Mouse (Mus musculus): Measurements from ENCODE around the gene Cfap157. TPM values are rescaled to one million over a fixed set of nuclear protein-coding genes. Genes with fewer than 3 reads are reported as not detected.

The Cfap157 gene
- polyA plus RNA-seq, 1 experiment = 0.81 TPM

DNA sequence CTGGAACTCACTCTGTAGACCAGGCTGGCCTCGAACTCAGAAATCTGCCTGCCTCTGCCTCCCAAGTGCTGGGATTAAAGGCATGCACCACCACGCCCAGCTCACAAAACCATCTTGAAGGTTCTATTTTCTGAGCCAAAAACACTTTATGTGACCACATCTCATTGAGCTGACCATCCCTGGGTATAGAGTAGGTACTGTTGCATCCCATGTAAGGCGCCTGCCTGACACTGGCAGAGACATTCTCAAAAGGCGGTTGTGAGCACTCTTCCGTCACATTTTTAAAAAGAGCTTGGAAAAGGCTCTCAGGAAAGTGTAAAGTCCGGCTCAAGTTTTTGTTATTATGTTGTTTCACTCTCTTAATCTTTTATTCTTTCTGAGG, 27.6 kb downstream of the Cfap157 start:
- peaks cover 6% of the 10 kb centered on the region for H3K27me3 ChIP-seq (ENCODE audit: control insufficient read depth, insufficient read depth, insufficient read length)

GRCm38 (mm10) chr2:32752181-32752580, 32.0 kb downstream of the Cfap157 start:
- no peak for TF ChIP-seq CEBPB (IDR thresholded peaks at IDR 0.05; ENCODE audit: low read depth)
- TF ChIP-seq USF1 (IDR thresholded peaks at IDR 0.05; ENCODE audit: low read depth) = no peak
- Histone ChIP-seq H3K27me3 (ENCODE audit: control insufficient read depth, insufficient read depth, insufficient read length) (peaks cover 8% of the 10 kb centered on the region), H3K79me3 (ENCODE audit: low read depth) (no peaks in the 10 kb centered on the region), H3K4me3 (ENCODE audit: insufficient read depth, poor library complexity, severe bottlenecking) (no peak overlapping the region), H3K36me3 (ENCODE audit: control insufficient read depth, insufficient read depth) (no peaks in the 10 kb centered on the region), H3ac (ENCODE audit: control insufficient read depth, insufficient read length, low read depth) (no peak overlapping the region), H3K79me2 (ENCODE audit: control insufficient read depth, insufficient read depth) (no peaks in the 10 kb centered on the region)

More for the DNA sequence above, 27.6 kb downstream of the Cfap157 start:
- Histone ChIP-seq H3K36me3 (ENCODE audit: control insufficient read depth, insufficient read depth) (peaks cover 5% of the 10 kb centered on the region), H3K79me2 (ENCODE audit: control insufficient read depth, insufficient read depth) (no peaks in the 10 kb centered on the region), H3ac (ENCODE audit: control insufficient read depth, insufficient read length, low read depth) (no peak overlapping the region), H3K4me3 (ENCODE audit: insufficient read depth, poor library complexity, severe bottlenecking) (peak overlapping the region; percentile 55), H3K79me3 (ENCODE audit: low read depth) (no peaks in the 10 kb centered on the region)
- TF ChIP-seq USF1 (IDR thresholded peaks at IDR 0.05; ENCODE audit: low read depth) = no peak
- no peak for TF ChIP-seq MYOD1 (IDR thresholded peaks at IDR 0.05; ENCODE audit: control insufficient read depth, insufficient read length, low read depth)
- TF ChIP-seq FOSL1 (IDR thresholded peaks at IDR 0.05; ENCODE audit: insufficient read depth, low read length, poor library complexity, severe bottlenecking) = no peak
- TF ChIP-seq CTCF (IDR thresholded peaks at IDR 0.05; ENCODE audit: control insufficient read depth, insufficient read depth, insufficient read length) = no peak
- TF ChIP-seq MAX (IDR thresholded peaks at IDR 0.05) = no peak
- TF ChIP-seq CEBPB (IDR thresholded peaks at IDR 0.05; ENCODE audit: low read depth) = no peak
- no peak for TF ChIP-seq MYOG (IDR thresholded peaks at IDR 0.05; ENCODE audit: control insufficient read depth, extremely low read depth, insufficient read length)

DNA sequence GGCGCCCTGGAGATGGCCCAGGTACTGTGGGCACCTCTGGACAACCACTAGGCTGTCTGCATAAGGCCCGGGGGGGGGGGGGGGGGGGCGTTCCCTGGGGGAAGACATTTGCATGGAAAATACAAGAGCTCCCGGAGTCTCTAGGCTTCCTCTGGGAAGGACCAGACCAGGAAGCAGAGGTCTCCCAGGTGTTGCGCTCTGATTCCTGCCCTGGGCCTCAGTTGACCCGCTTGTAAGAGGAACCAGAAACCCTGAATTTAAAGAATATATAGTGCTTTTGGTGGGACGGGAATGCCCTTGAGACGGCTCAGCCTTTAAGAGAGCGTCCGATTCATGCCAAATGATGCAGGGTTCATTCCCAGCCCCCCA, 32.6 kb downstream of the Cfap157 start:
- H3K27me3 ChIP-seq (ENCODE audit: control insufficient read depth, insufficient read depth, insufficient read length) = peaks cover 14% of the 10 kb centered on the region
- no peak overlapping the region for H3K4me3 ChIP-seq (ENCODE audit: insufficient read depth, poor library complexity, severe bottlenecking)
- H3K79me3 ChIP-seq (ENCODE audit: low read depth) = no peaks in the 10 kb centered on the region
- TF ChIP-seq MYOG (IDR thresholded peaks at IDR 0.05; ENCODE audit: control insufficient read depth, extremely low read depth, insufficient read length) = no peak
- TF ChIP-seq MYOD1 (IDR thresholded peaks at IDR 0.05; ENCODE audit: control insufficient read depth, insufficient read length, low read depth) = no peak
- TF ChIP-seq CEBPB (IDR thresholded peaks at IDR 0.05; ENCODE audit: low read depth) = no peak
- no peak for TF ChIP-seq MAX (IDR thresholded peaks at IDR 0.05)
- TF ChIP-seq FOSL1 (IDR thresholded peaks at IDR 0.05; ENCODE audit: insufficient read depth, low read length, poor library complexity, severe bottlenecking) = no peak
- TF ChIP-seq CTCF (IDR thresholded peaks at IDR 0.05; ENCODE audit: control insufficient read depth, insufficient read depth, insufficient read length) = no peak
- no peak for TF ChIP-seq USF1 (IDR thresholded peaks at IDR 0.05; ENCODE audit: low read depth)
- H3ac ChIP-seq (ENCODE audit: control insufficient read depth, insufficient read length, low read depth) = no peak overlapping the region
- H3K36me3 ChIP-seq (ENCODE audit: control insufficient read depth, insufficient read depth) = no peaks in the 10 kb centered on the region
- H3K79me2 ChIP-seq (ENCODE audit: control insufficient read depth, insufficient read depth) = no peaks in the 10 kb centered on the region

DNA sequence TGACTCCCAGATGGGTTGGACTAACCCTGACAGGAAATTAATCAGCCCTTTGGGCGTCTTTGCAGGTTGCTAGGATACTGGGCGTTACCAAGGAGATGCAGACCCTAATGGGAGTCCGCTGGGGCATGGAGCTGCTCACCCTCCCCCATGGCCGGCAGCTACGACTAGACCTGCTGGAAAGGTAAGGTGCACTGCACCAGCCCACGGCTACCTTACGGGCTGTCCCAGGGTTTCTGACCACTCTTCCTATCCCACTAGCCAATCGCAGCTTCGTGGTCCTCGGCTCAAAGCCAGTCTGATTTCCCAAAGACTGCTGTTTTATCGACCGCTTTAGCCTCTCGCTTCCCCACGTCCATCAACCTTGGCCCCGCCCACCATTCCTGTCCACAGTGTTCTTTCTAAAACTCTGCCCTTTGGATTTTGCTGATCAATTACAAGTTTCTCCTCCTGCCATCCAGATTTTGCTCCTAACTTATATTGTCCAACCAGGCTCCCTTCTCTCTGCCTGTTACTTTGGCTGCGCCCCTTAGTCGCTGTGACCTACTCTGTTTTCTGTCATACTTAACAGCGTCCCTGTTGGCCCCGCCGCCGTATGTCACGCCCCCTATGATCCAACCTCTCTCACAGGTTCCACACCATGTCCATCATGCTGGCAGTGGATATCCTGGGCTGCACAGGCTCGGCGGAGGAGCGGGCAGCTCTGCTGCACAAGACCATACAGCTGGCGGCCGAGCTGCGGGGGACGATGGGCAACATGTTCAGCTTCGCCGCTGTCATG, 33.2 kb downstream of the Cfap157 start:
- TF ChIP-seq MYOG (IDR thresholded peaks at IDR 0.05; ENCODE audit: control insufficient read depth, extremely low read depth, insufficient read length) (no peak), USF1 (IDR thresholded peaks at IDR 0.05; ENCODE audit: low read depth) (no peak), MYOD1 (IDR thresholded peaks at IDR 0.05; ENCODE audit: control insufficient read depth, insufficient read length, low read depth) (no peak), CEBPB (IDR thresholded peaks at IDR 0.05; ENCODE audit: low read depth) (no peak), CTCF (IDR thresholded peaks at IDR 0.05; ENCODE audit: control insufficient read depth, insufficient read depth, insufficient read length) (no peak), FOSL1 (IDR thresholded peaks at IDR 0.05; ENCODE audit: insufficient read depth, low read length, poor library complexity, severe bottlenecking) (no peak), MAX (IDR thresholded peaks at IDR 0.05) (no peak)
- Histone ChIP-seq H3K4me3 (ENCODE audit: insufficient read depth, poor library complexity, severe bottlenecking) (no peak overlapping the region), H3K27me3 (ENCODE audit: control insufficient read depth, insufficient read depth, insufficient read length) (peaks cover 19% of the 10 kb centered on the region), H3ac (ENCODE audit: control insufficient read depth, insufficient read length, low read depth) (no peak overlapping the region), H3K36me3 (ENCODE audit: control insufficient read depth, insufficient read depth) (no peaks in the 10 kb centered on the region), H3K79me3 (ENCODE audit: low read depth) (no peaks in the 10 kb centered on the region), H3K79me2 (ENCODE audit: control insufficient read depth, insufficient read depth) (no peaks in the 10 kb centered on the region)

DNA sequence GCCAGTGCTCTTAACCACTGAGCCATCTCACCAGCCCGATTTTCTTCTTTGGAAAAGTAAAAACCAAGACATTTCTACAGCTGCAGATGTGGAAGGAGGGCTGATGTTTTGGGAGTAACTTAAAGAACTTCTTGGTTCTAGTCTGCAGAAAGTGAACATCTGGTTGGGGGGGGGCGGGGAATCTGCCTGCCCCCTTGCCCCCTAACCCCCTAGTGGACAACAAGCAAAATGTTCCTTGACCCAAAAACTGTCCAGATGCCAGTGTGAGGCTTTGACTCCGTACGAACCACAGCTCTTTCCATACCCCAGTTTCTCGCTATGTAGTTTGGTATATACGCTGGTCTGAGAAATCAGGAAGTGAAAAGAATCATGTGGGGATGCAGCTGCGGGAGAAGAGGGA, 34.0 kb downstream of the Cfap157 start:
- TF ChIP-seq USF1 (IDR thresholded peaks at IDR 0.05; ENCODE audit: low read depth) (no peak), MYOG (IDR thresholded peaks at IDR 0.05; ENCODE audit: control insufficient read depth, extremely low read depth, insufficient read length) (no peak), CTCF (IDR thresholded peaks at IDR 0.05; ENCODE audit: control insufficient read depth, insufficient read depth, insufficient read length) (no peak), MAX (IDR thresholded peaks at IDR 0.05) (no peak), CEBPB (IDR thresholded peaks at IDR 0.05; ENCODE audit: low read depth) (no peak), MYOD1 (IDR thresholded peaks at IDR 0.05; ENCODE audit: control insufficient read depth, insufficient read length, low read depth) (no peak), FOSL1 (IDR thresholded peaks at IDR 0.05; ENCODE audit: insufficient read depth, low read length, poor library complexity, severe bottlenecking) (no peak)
- no peak overlapping the region for H3K4me3 ChIP-seq (ENCODE audit: insufficient read depth, poor library complexity, severe bottlenecking)
- no peaks in the 10 kb centered on the region for H3K79me3 ChIP-seq (ENCODE audit: low read depth)
- H3K27me3 ChIP-seq (ENCODE audit: control insufficient read depth, insufficient read depth, insufficient read length) = peaks cover 26% of the 10 kb centered on the region
- no peaks in the 10 kb centered on the region for H3K36me3 ChIP-seq (ENCODE audit: control insufficient read depth, insufficient read depth)
- H3ac ChIP-seq (ENCODE audit: control insufficient read depth, insufficient read length, low read depth) = no peak overlapping the region
- no peaks in the 10 kb centered on the region for H3K79me2 ChIP-seq (ENCODE audit: control insufficient read depth, insufficient read depth)

- Histone ChIP-seq H3K36me3 (ENCODE audit: control insufficient read depth, insufficient read depth) (no peaks in the 10 kb centered on the region), H3K79me3 (ENCODE audit: low read depth) (no peaks in the 10 kb centered on the region), H3ac (ENCODE audit: control insufficient read depth, insufficient read length, low read depth) (no peak overlapping the region), H3K79me2 (ENCODE audit: control insufficient read depth, insufficient read depth) (no peaks in the 10 kb centered on the region), H3K27me3 (ENCODE audit: control insufficient read depth, insufficient read depth, insufficient read length) (peaks cover 36% of the 10 kb centered on the region), H3K4me3 (ENCODE audit: insufficient read depth, poor library complexity, severe bottlenecking) (no peak overlapping the region)
- TF ChIP-seq CEBPB (IDR thresholded peaks at IDR 0.05; ENCODE audit: low read depth) = no peak
Measured at GRCm38 (mm10) chr2:32749082-32749481, 35.1 kb downstream of the Cfap157 start.

Data from C2C12 (cell line).